Mouse (Mus musculus) forebrain, embryonic 15.5 days (tissue): ENCODE measurements around the gene Ces2b. TPM values are rescaled to one million over a fixed set of nuclear protein-coding genes. Genes with fewer than 3 reads are reported as not detected.

ENCODE experiments used
- ATAC-seq: fragments of 200-750 bp; cut with Nextera tagmentation; replicated peaks from 2 replicates; pipeline ENCODE4 v1.8.0; 2017; ENCODE audit warnings: mild to moderate bottlenecking, moderate TSS enrichment, moderate library complexity
- H3K27ac ChIP-seq: fragments of 300-500 bp; sonication (generic); replicated peaks from 2 replicates; pipeline ENCODE4 v1.5.1; 2015; ENCODE audit warnings: mild to moderate bottlenecking, inconsistent platforms
- H3K27me3 ChIP-seq: fragments of 300-500 bp; sonication (generic); 2 replicates; pipeline ENCODE4 v1.6.1; 2015; ENCODE audit warnings: inconsistent platforms
- H3K36me3 ChIP-seq: fragments of 300-500 bp; sonication (generic); 2 replicates; pipeline ENCODE4 v1.6.1; 2015; ENCODE audit warnings: mild to moderate bottlenecking, inconsistent platforms
- H3K4me1 ChIP-seq: fragments of 300-500 bp; sonication (generic); 2 replicates; pipeline ENCODE4 v1.6.1; 2015; ENCODE audit warnings: inconsistent platforms
- H3K4me2 ChIP-seq: fragments of 300-500 bp; sonication (generic); replicated peaks from 2 replicates; pipeline ENCODE4 v1.6.1; 2015; ENCODE audit warnings: mild to moderate bottlenecking, inconsistent platforms
- H3K4me3 ChIP-seq: fragments of 300-500 bp; sonication (generic); 2 replicates; pipeline ENCODE4 v1.5.1; 2015; ENCODE audit warnings: mild to moderate bottlenecking, inconsistent platforms
- H3K9ac ChIP-seq: fragments of 300-500 bp; sonication (generic); replicated peaks from 2 replicates; pipeline ENCODE4 v1.6.1; 2015; ENCODE audit warnings: mild to moderate bottlenecking, inconsistent platforms
- H3K9me3 ChIP-seq: fragments of 300-500 bp; sonication (generic); 2 replicates; pipeline ENCODE4 v1.6.1; 2016; ENCODE audit warnings: inconsistent platforms
- WGBS: fragments of 180-500 bp; shearing (Covaris S2); methylation state at CpG from one replicate; pipeline ENCODE4 v1.1.7; 2015; ENCODE audit warnings: mixed read lengths; 5-methylcytosine and 5-hydroxymethylcytosine counted together
- polyA plus RNA-seq: library from polyadenylated mRNA; unstranded; fragments of >200 nt; fragmentation: Nextera tagmentation; extraction: Ambion mirVana; gene quantifications from 2 replicates; pipeline ENCODE4 v1.2.1, GENCODE M21; 2015

The Ces2b gene
- 0.20 TPM in 2 replicates for polyA plus RNA-seq

DNA sequence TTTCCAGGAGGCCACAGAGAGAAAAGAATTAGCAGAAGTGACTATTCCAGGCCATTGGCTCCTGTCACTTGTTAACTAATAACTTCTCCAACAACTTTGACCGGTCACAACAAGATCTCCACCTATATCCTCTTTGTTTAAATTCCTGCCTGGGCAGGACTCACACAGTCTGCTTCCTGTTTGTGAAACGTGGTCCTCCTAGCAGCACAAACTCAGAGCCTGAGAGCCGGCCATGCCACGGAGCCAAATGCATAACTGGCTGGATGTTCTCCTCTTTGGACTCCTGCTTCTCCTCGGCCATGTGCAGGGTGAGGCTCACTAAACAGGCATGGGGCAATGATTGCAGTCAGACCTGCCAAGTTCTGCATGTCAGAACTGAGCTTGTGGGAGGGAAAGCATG, at the start of gene Ces2b:
Ces2b (plus strand) TSS at position 133 of the 400 bp plus-strand sequence.
- WGBS, result 79% methylated on average over 5 of the region's 5 CpGs
- no peak for ATAC-seq
- no peaks in the 10 kb centered on the region for H3K27me3 ChIP-seq

DNA sequence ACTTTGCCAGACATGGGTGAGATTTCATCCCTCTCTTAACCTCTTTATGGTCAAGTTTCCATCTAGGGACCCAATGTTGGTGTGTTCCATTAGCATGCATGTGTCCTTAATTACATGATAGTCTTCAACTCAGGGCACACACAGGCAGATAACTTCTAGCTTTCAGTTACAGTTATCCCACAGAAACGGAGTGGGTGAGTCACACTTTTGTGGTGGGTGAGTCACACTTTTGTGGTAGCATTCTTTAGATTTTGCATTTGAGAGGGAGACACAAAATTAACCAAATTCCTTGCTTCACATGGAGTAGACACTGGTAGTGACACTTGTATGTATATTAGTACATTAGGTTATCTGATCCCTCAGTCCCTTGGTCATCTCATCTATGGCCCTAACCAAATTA, 44.3 kb upstream of the Ces2b start:
- Histone ChIP-seq H3K4me2 (no peak overlapping the region), H3K9me3 (no peaks in the 10 kb centered on the region), H3K27ac (no peak overlapping the region), H3K4me1 (no peaks in the 10 kb centered on the region), H3K9ac (no peak overlapping the region), H3K4me3 (no peak overlapping the region), H3K36me3 (no peaks in the 10 kb centered on the region), H3K27me3 (no peaks in the 10 kb centered on the region)
- ATAC-seq, result no peak
- 65% methylated on average over 1 of the region's 1 CpGs for WGBS

More for the DNA sequence above, at the start of gene Ces2b:
- Histone ChIP-seq H3K4me1 (no peaks in the 10 kb centered on the region), H3K36me3 (no peaks in the 10 kb centered on the region), H3K9ac (no peak within 1 kb of the TSS), H3K4me3 (no peak within 1 kb of the TSS), H3K27ac (no peak within 1 kb of the TSS), H3K9me3 (no peaks in the 10 kb centered on the region), H3K4me2 (no peak within 1 kb of the TSS)

DNA sequence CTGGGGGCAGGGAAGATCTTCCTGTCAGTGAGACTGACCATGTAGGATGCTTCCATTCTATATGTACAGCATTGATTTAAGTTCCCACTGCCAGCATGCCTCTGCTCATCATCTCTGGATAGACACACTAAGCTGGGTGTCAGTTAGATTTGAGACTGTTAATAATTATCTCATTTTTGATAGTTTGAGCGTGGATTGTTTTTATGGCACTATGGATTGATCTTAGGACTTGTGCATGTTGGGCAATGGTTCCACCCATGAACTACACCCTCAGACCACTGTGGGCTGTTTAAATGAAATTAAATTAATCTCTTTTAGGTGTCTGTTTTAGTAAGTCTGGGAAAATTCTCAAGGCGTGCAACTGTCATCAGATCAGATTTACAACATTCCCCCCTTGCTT, 42.4 kb upstream of the Ces2b start:
- Histone ChIP-seq H3K9ac (no peak overlapping the region), H3K4me2 (no peak overlapping the region), H3K36me3 (no peaks in the 10 kb centered on the region), H3K27ac (no peak overlapping the region), H3K4me1 (no peaks in the 10 kb centered on the region), H3K27me3 (no peaks in the 10 kb centered on the region), H3K9me3 (no peaks in the 10 kb centered on the region), H3K4me3 (no peak overlapping the region)
- 88% methylated on average over 2 of the region's 2 CpGs for WGBS
- no peak for ATAC-seq

DNA sequence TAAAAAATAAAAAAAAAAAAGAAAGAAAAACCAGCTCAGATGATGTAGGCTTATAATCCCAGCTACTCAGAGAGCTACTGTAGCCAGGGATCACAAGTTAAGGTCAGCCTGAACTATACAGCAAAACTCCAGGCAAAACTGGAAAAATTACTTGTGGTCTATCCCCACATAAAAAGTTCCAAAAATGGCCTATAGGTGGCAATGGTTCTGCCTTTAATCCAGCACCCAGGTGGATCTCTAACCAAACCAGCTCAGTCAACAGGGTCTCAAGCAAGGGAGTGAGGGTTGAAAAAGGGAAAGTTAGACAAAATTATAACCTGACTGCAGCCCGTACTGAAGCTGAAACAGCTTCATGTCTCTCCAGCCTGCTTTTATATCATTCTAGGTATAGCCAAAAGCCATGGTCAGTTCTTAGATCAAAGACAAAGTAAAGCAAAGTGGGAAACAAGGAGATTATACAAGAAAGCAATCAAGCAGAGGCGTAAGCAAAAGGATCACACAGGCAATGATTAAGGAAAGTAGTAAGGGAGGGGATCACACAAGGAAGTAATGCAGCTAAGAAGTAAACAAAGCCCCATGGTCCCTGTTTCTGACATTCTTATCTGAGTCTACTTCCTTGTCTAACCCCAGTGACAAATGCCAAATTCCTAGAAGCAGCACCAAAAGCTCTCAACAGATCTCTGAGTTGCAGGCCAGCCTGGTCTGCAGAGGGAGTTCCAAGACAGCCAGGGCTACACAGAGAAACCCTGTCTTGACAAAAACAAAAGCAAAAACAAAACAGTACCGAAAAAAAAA, 41.3 kb upstream of the Ces2b start:
- Histone ChIP-seq H3K27ac (no peak overlapping the region), H3K27me3 (no peaks in the 10 kb centered on the region), H3K4me3 (no peak overlapping the region), H3K4me1 (no peaks in the 10 kb centered on the region), H3K4me2 (no peak overlapping the region), H3K36me3 (no peaks in the 10 kb centered on the region), H3K9ac (no peak overlapping the region), H3K9me3 (no peaks in the 10 kb centered on the region)
- 76% methylated on average over 3 of the region's 3 CpGs for WGBS
- ATAC-seq, result no peak

DNA sequence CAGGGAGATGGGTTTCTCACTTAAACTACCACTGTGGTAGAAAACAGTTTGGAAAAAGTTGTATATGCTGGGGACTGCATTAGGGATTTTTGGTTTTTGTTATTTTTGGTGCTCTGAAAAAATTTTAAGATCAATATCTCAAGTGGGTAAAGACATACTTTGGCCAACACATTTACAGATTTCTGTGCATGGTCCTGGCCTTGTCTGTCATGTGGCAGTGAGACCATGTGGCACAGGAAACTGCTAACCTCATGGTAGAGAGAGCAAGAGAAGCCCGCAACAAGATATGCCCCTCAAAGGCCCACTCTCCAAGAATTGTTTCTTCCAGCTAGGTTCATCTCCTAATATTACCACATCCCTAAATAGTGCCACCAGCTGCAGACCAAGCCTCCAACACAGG, 32.0 kb upstream of the Ces2b start:
- Histone ChIP-seq H3K9me3 (no peaks in the 10 kb centered on the region), H3K4me2 (no peak overlapping the region), H3K9ac (no peak overlapping the region), H3K27me3 (no peaks in the 10 kb centered on the region), H3K27ac (no peak overlapping the region), H3K4me3 (no peak overlapping the region), H3K36me3 (no peaks in the 10 kb centered on the region), H3K4me1 (no peaks in the 10 kb centered on the region)
- 84% methylated on average over 1 of the region's 1 CpGs for WGBS
- ATAC-seq, result no peak

DNA sequence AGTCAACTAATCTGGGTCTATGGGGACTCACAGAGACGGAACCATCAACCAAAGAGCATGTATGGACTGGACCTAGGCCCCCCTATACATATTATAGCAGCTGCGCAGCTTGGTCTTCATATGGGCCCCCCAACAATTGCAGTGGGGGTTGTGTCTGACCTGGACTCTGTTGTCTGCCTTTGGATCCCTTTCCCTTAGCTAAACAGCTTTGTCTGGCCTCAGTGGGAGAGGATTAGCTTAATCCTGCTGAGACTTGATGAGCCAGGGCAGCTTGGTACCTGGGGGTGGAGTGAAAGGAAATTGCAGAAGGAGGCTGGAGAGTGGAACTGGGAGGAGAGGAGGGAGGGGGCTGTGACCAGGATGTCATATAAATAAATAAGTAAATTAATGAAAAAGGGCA, 25.2 kb upstream of the Ces2b start:
- Histone ChIP-seq H3K4me2 (no peak overlapping the region), H3K4me1 (no peaks in the 10 kb centered on the region), H3K27ac (no peak overlapping the region), H3K9me3 (no peaks in the 10 kb centered on the region), H3K4me3 (no peak overlapping the region), H3K9ac (no peak overlapping the region), H3K27me3 (no peaks in the 10 kb centered on the region), H3K36me3 (no peaks in the 10 kb centered on the region)
- 7% methylated on average over 2 of the region's 2 CpGs for WGBS
- no peak for ATAC-seq

DNA sequence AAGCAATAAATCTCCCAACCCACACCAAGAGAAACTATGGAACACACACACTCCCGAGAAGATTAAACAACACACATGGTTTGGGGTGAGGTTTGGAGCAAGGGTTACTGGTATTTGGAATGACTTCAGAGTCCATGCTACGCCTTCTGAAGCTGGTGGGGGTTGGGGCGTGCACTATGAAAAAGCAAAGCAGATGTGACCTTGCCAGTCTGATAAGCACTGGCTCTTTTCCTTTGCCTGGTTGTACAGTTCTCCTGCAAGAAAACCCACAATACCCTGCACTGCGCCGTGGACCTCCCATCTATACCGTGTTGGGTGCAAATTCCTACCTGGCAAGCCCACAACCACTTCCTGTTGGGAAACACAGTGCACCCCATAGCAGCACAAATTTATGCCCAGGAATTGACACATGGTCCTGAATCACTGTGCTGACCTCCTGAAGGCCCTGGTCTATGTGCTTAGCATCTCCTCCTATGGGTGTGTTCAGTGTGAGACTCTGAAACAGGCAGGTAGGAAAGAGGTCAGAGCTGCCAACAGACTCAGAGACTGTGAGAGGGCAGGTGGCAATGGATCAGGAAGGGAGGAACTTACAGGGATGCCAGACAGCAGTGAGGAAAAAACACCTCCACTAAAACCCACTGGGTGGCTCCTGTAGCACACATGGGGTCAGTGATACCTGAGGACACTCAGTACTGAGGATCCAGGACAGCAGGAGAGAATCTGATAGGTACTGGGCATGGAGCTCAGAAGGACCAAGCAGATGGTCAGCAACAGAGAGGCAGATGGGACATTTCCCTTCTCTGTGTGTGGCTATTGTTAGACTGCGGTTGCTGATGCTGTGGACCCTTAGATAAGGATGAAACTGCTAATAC, 22.6 kb upstream of the Ces2b start:
- no peaks in the 10 kb centered on the region for H3K9me3 ChIP-seq
- H3K4me2 ChIP-seq, result no peak overlapping the region
- no peaks in the 10 kb centered on the region for H3K27me3 ChIP-seq
- no peak overlapping the region for H3K9ac ChIP-seq
- 93% methylated on average over 7 of the region's 7 CpGs for WGBS
- no peaks in the 10 kb centered on the region for H3K4me1 ChIP-seq
- no peak overlapping the region for H3K27ac ChIP-seq
- no peak overlapping the region for H3K4me3 ChIP-seq
- H3K36me3 ChIP-seq, result no peaks in the 10 kb centered on the region
- no peak for ATAC-seq

DNA sequence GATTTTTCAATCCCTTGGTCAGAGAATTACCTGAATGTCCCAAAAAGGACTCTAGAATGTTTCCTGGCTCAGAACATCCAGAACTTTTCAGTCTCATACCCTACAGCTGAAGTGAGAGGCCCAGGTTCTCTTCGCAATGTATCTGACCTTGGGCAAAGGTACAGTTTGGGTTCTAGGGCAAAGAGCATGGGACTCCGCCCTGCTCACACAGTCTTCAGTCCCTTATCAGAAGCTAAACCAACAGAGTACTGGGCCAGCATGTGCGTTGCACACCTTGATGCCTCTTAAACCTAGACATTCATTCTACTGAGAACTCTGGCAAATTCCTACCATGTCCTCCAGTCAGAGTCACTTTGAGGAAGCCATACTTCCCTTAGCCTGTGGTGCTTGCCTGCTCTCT, 21.9 kb upstream of the Ces2b start:
- Histone ChIP-seq H3K4me1 (no peaks in the 10 kb centered on the region), H3K4me3 (no peak overlapping the region), H3K36me3 (no peaks in the 10 kb centered on the region), H3K27me3 (no peaks in the 10 kb centered on the region), H3K9me3 (no peaks in the 10 kb centered on the region), H3K9ac (no peak overlapping the region), H3K27ac (no peak overlapping the region), H3K4me2 (no peak overlapping the region)
- ATAC-seq, result no peak
- WGBS, result 98% methylated on average over 3 of the region's 3 CpGs

DNA sequence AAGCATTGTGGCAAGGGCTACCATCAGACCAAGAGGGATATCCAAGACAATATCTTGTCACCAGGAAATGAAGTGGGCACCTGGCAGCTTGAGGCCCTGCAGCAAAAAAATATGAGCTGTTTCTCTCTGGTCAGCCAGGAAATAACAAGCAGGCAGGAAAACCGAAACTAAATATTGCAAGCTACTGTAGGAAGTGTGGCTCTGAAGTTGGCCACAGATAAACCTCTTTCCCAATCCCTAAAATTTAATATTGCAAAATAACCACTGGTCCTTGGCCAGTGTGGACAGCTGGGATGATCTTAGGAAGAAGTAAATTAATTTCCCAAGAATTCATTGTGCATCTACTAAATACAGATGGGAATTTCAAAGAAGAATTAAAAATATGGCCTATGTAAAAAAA, 4.5 kb upstream of the Ces2b start:
- Histone ChIP-seq H3K36me3 (no peaks in the 10 kb centered on the region), H3K27ac (no peak overlapping the region), H3K9ac (no peak overlapping the region), H3K4me1 (no peaks in the 10 kb centered on the region), H3K9me3 (no peaks in the 10 kb centered on the region), H3K27me3 (no peaks in the 10 kb centered on the region), H3K4me2 (no peak overlapping the region), H3K4me3 (no peak overlapping the region)
- no peak for ATAC-seq
- 90% methylated on average over 1 of the region's 1 CpGs for WGBS

DNA sequence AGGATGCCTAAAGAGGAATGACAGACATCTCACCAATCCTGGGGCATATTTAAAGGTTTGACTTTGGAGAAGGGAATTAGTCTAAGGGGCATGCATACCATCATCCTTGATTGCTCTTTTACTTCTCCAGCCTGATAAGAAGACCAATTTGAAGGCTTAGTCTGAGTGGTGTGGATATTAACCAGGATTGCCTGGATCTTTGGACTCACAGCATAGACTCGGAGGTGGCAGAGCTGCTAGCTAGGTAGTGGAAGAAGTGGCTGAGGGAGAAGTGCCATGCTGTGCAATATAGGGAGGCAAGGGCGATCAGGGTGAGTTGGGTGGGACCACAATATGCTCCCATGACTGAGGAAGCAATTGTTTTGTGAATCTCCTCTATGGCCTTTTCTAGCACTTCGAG, 3.2 kb upstream of the Ces2b start:
- no peak for ATAC-seq
- Histone ChIP-seq H3K4me2 (no peak overlapping the region), H3K27ac (no peak overlapping the region), H3K4me1 (no peaks in the 10 kb centered on the region), H3K4me3 (no peak overlapping the region), H3K27me3 (no peaks in the 10 kb centered on the region), H3K9me3 (no peaks in the 10 kb centered on the region), H3K36me3 (no peaks in the 10 kb centered on the region), H3K9ac (no peak overlapping the region)
- WGBS, result 75% methylated on average over 3 of the region's 3 CpGs

DNA sequence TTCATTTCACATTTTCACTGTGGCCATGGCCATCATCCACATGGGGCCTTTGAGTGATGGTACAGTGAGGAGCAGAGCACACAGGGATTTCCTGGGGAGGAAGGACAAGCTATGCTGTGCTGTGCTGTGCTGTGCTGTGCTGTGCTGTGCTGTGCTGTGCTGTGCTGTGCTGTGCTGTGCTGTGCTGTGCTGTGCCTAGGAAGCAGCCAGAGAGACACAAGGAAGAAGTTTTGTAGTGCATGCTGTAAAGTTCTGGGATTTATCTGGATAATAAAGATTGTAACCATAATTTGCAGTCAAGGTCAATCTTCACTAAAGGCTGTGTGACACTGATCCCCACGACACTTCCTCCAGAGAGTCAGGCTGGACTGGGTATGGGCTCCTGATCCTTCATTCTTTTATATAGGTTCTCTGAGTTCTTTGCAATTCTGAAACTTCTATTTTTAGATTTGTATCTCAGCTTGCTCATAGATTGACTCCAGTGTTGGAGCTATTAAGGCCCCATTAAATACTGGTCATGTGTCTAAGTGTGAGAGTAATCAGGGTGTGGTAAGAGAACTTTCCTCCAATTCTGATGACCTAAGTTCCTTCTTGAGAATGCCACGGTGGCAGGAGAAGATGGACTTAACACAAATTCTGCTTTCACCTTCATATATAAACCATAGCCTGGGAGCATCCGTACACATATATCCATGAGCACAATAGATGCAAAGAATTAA, 10.1 kb downstream of the Ces2b start:
- H3K9me3 ChIP-seq, result no peaks in the 10 kb centered on the region
- 88% methylated on average over 3 of the region's 3 CpGs for WGBS
- no peak overlapping the region for H3K27ac ChIP-seq
- no peaks in the 10 kb centered on the region for H3K36me3 ChIP-seq
- no peak overlapping the region for H3K4me2 ChIP-seq
- H3K9ac ChIP-seq, result no peak overlapping the region
- H3K27me3 ChIP-seq, result no peaks in the 10 kb centered on the region
- no peaks in the 10 kb centered on the region for H3K4me1 ChIP-seq
- ATAC-seq, result no peak
- no peak overlapping the region for H3K4me3 ChIP-seq

DNA sequence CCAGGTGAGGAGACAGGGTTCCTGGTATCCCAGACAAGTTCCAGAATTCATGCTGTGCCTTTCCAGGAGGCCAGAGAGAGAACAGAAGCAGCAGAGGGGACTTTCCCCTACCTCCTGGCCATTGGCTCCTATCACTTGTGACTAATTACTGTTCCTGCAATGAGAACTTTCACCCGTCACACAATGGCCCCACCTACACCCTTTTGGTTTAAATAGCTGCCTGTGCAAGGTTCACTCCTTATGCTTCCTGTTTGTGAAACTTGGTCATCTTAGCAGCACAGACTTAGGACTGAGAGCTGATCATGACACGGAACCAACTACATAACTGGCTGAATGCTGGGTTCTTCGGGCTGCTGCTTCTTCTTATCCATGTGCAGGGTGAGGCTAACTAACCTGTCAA, 15.5 kb downstream of the Ces2b start, which contains the start of gene Ces2c:
Ces2c (plus strand) TSS at position 238 of the 400 bp plus-strand sequence.
- WGBS, result 87% methylated on average over 3 of the region's 3 CpGs
- no peak for ATAC-seq
- H3K4me1 ChIP-seq, result no peaks in the 10 kb centered on the region
- H3K27ac ChIP-seq, result no peak within 1 kb of the TSS
- no peaks in the 10 kb centered on the region for H3K36me3 ChIP-seq
- no peak within 1 kb of the TSS for H3K9ac ChIP-seq
- no peaks in the 10 kb centered on the region for H3K27me3 ChIP-seq
- no peaks in the 10 kb centered on the region for H3K9me3 ChIP-seq
- no peak within 1 kb of the TSS for H3K4me2 ChIP-seq
- no peak within 1 kb of the TSS for H3K4me3 ChIP-seq
